8 mouse cellular contexts compared by ENCODE assay signal in genomic region chr9:54733921-54734638, GRCm38 (mm10). TPM values are rescaled to one million over a fixed set of nuclear protein-coding genes. Genes with fewer than 3 reads are reported as not detected.
A peak's percentile ranks its signal among the peaks of the same experiment; 100 is the strongest.
DNase-seq lines count a peak whose midpoint lies in the region; ATAC-seq lines count a peak whose summit lies in the region.

Wdr61 (minus strand) TSS chr9:54734519.

- peak; percentile 94 for ATAC-seq in common myeloid progenitor, adult 5-6 weeks (replicated peaks; ENCODE audit: low read depth, poor library complexity, severe bottlenecking)

- H3K4me1 ChIP-seq in megakaryocyte, embryonic 14.5 days = peaks cover 31% of the 10 kb centered on the region

- H3K4me3 ChIP-seq in megakaryocyte, embryonic 14.5 days (replicated peaks) = peak within 1 kb of the TSS; percentile 99

- DNase-seq in ZHBTc4 (ENCODE audit: low read depth, low spot score) = peak; percentile 99
- DNase-seq in gastrocnemius, adult 8-10 months (ENCODE audit: low spot score in 2 of 2) = peak; percentile 95
- peak; percentile 69 for DNase-seq in hindlimb bud, embryonic 11.5 days (ENCODE audit: extremely low spot score, low read depth, low spot score)
- DNase-seq in left cerebral cortex, adult 8-10 months (ENCODE audit: low spot score in 2 of 2) = peak; percentile 92 to 95
- peak; percentile 98 for DNase-seq in right cerebral cortex, postnatal 10 days (ENCODE audit: low spot score in 2 of 2)
- DNase-seq in urinary bladder, postnatal 25 days (ENCODE audit: low spot score) = peak; percentile 99

- peaks cover 24% of the 10 kb centered on the region for H3K36me3 ChIP-seq in megakaryocyte, embryonic 14.5 days (replicated peaks; ENCODE audit: low read length)

- no peaks in the 10 kb centered on the region for H3K9me3 ChIP-seq in megakaryocyte, embryonic 14.5 days

- H3K27me3 ChIP-seq in megakaryocyte, embryonic 14.5 days (replicated peaks) = peaks cover 4% of the 10 kb centered on the region

RNA-seq across cellular contexts. Expression of gene Wdr61, which starts in this region (rescaled TPM):
- total RNA-seq in common myeloid progenitor, adult 5-6 weeks (2017) = 98.2 and 105 TPM in 2 replicates
- total RNA-seq in gastrocnemius, adult 8-10 months (2022) = 10 to 100 TPM; 15.5 to 20.2 (median 17.1) TPM
- total RNA-seq in left cerebral cortex, adult 8-10 months (2022) = 10 to 100 TPM; 52.9 to 61.1 (median 53.4) TPM
- 10.7 and 17.7 TPM in 2 replicates for polyA plus RNA-seq in megakaryocyte, embryonic 14.5 days (2012; ENCODE audit: insufficient read depth, low replicate concordance)

Comparison
In these comparisons a context has a peak if more than half of its experiments do, and no peak if none do; other contexts are left out.
1. Peak in every context shown above with its lines: DNase-seq, ATAC-seq and H3K4me3 ChIP-seq.